Mouse (Mus musculus) kidney, postnatal 0 days (tissue): ENCODE results near the gene Gm28305. TPM values are rescaled to one million over a fixed set of nuclear protein-coding genes. Genes with fewer than 3 reads are reported as not detected.

Source experiments
- ATAC-seq: fragments of 200-750 bp; cut with Nextera tagmentation; replicated peaks from 2 replicates; pipeline ENCODE4 v1.8.0; 2017; ENCODE audit warnings: low read depth, moderate number of reproducible peaks, moderate TSS enrichment, moderate library complexity; ENCODE audit not compliant: low FRiP score
- DNase-seq: peaks from one replicate; pipeline ENCODE4 v3.0.0-alpha.2; 2016; ENCODE audit warnings: low spot score
- H3K27ac ChIP-seq: fragments of 300-500 bp; sonication (generic); 2 replicates; pipeline ENCODE4 v1.5.1; 2014; ENCODE audit warnings: mild to moderate bottlenecking
- H3K27me3 ChIP-seq: fragments of 300-500 bp; sonication (generic); 2 replicates; pipeline ENCODE4 v1.6.1; 2014; ENCODE audit warnings: low read length, mixed read lengths; ENCODE audit not compliant: insufficient read depth
- H3K36me3 ChIP-seq: fragments of 300-500 bp; sonication (generic); 2 replicates; pipeline ENCODE4 v1.6.1; 2014; ENCODE audit warnings: low read length, mixed read lengths; ENCODE audit not compliant: insufficient read depth
- H3K4me1 ChIP-seq: fragments of 300-500 bp; sonication (generic); replicated peaks from 2 replicates; pipeline ENCODE4 v1.6.1; 2014; ENCODE audit warnings: antibody characterized with exemption, low read length, mixed read lengths; ENCODE audit not compliant: insufficient read depth
- H3K4me2 ChIP-seq: fragments of 300-500 bp; sonication (generic); 2 replicates; pipeline ENCODE4 v1.6.1; 2014; ENCODE audit warnings: mild to moderate bottlenecking, low read length, moderate library complexity, mixed read lengths
- H3K4me3 ChIP-seq: fragments of 300-500 bp; sonication (generic); replicated peaks from 2 replicates; pipeline ENCODE4 v1.5.1; 2014; ENCODE audit warnings: low read depth, low read length
- H3K9ac ChIP-seq: fragments of 300-500 bp; sonication (generic); 2 replicates; pipeline ENCODE4 v1.6.1; 2014; ENCODE audit warnings: low read depth, low read length
- H3K9me3 ChIP-seq: fragments of 300-500 bp; sonication (generic); replicated peaks from 2 replicates; pipeline ENCODE4 v1.6.1; 2016; ENCODE audit warnings: low read length, inconsistent platforms, mixed read lengths
- CTCF ChIP-seq: IDR thresholded peaks from 2 replicates; pipeline ENCODE4 v1.5.1; 2016; ENCODE audit warnings: antibody characterized with exemption, low read depth, mild to moderate bottlenecking, moderate library complexity
- WGBS: fragments of 180-500 bp; shearing (Covaris S2); extraction: QIAGEN DNeasy Blood & Tissue Kit; methylation state at CpG from one replicate; pipeline ENCODE4 v1.1.7; 2014; 5-methylcytosine and 5-hydroxymethylcytosine counted together
- polyA plus RNA-seq: library from polyadenylated mRNA; unstranded; fragments of >200 nt; fragmentation: Nextera tagmentation; extraction: Ambion mirVana; gene quantifications from 2 replicates; pipeline ENCODE4 v1.2.1, GENCODE M21; 2015

Gm28305 gene
- polyA plus RNA-seq, 1 experiment from 2014 or later = not detected

GRCm38 (mm10) chr9:104021026-104021425, 19.4 kb upstream of the Gm28305 start:
- ATAC-seq (no peak), DNase-seq (no peak)
- Histone ChIP-seq H3K4me3 (no peak overlapping the region), H3K4me2 (no peak overlapping the region), H3K9me3 (no peaks in the 10 kb centered on the region), H3K4me1 (no peaks in the 10 kb centered on the region), H3K27me3 (no peaks in the 10 kb centered on the region), H3K27ac (no peak overlapping the region), H3K9ac (no peak overlapping the region), H3K36me3 (peaks cover 28% of the 10 kb centered on the region)
- no peak for TF ChIP-seq CTCF
- WGBS = 93% methylated on average over 10 of the region's 10 CpGs

DNA sequence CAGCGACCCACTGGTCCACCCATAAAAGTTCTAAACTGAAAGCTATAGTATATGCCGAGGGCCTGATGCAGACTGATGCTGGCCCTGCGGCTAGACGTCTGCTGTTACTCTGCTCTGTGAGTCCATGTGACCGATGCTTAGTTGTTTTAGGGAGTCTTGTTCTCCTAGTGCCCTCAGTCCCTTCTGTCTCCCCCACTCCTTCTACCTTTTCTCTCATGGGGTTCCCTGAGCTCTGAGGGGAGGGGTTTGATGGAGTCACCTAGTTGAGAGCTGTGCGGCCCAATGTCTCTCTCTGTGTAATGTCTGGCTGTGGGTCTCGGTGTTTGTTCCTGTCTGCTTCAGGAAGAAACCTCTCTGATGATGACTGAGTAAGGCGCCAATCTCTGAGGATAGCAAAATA, 13.3 kb upstream of the Gm28305 start:
- ATAC-seq = no peak
- Histone ChIP-seq H3K27me3 (no peaks in the 10 kb centered on the region), H3K9me3 (no peaks in the 10 kb centered on the region), H3K27ac (no peak overlapping the region), H3K4me2 (no peak overlapping the region), H3K36me3 (peaks cover 19% of the 10 kb centered on the region), H3K9ac (no peak overlapping the region), H3K4me1 (no peaks in the 10 kb centered on the region), H3K4me3 (no peak overlapping the region)
- no peak for TF ChIP-seq CTCF
- 98% methylated on average over 8 of the region's 8 CpGs for whole genome bisulfite sequencing
- no peak for DNase-seq

- Histone ChIP-seq H3K27ac (no peak overlapping the region), H3K9ac (no peak overlapping the region), H3K36me3 (peaks cover 17% of the 10 kb centered on the region), H3K27me3 (no peaks in the 10 kb centered on the region), H3K4me3 (no peak overlapping the region), H3K4me1 (no peaks in the 10 kb centered on the region), H3K4me2 (no peak overlapping the region), H3K9me3 (no peaks in the 10 kb centered on the region)
- no peak for TF ChIP-seq CTCF
- ATAC-seq = no peak
- no peak for DNase-seq
- WGBS = 85% methylated on average over 11 of the region's 11 CpGs
Measured at GRCm38 (mm10) chr9:104029861-104030260, 10.6 kb upstream of the Gm28305 start.

DNA sequence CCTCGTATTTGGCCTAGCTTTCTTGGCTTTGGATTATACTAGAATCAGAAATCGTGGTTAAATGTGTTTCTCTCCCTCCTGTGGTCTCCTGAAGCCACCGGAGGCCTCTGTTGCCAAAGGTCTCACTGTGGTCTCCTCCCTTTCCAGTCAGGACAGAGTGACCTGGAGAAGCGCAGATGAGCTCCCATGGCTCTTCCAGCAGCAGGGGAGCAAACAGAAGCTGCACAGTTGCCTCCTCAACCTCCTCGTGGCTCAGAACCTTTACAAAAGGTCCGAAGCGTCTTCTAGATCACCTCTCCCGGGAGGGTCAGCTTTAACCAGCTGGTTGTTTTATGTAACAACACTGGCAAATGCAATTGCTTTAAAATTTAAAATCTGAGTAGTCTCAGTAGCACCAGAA, 6.2 kb upstream of the Gm28305 start:
- TF ChIP-seq CTCF = no peak
- H3K9me3 ChIP-seq = no peaks in the 10 kb centered on the region
- no peaks in the 10 kb centered on the region for H3K4me1 ChIP-seq
- no peak overlapping the region for H3K4me3 ChIP-seq
- no peak overlapping the region for H3K4me2 ChIP-seq
- no peak overlapping the region for H3K27ac ChIP-seq
- 83% methylated on average over 8 of the region's 8 CpGs for WGBS
- H3K36me3 ChIP-seq = peaks cover 29% of the 10 kb centered on the region; the same call in 1 of the 2 replicates
- ATAC-seq (no peak), DNase-seq (no peak)
- no peak overlapping the region for H3K9ac ChIP-seq
- H3K27me3 ChIP-seq = no peaks in the 10 kb centered on the region

DNA sequence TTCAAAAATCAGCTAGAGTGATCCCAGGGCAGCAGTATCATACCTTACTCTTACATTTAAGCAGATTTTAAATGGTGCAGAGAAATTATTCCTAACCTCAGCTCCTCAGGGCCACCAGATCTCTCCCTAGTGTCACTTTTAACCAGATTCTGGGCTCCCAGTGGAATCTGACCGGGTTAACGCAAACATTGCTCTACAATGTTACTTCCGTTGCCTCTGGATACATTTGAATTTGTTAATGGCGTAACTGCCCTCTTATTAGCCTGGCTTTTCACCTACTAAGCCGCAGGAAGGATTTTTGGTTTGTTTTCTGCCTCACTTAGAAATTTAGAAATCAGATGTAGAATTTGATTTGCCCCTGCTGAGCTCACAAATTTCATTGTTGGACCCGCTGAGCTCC, 5.7 kb upstream of the Gm28305 start:
- Histone ChIP-seq H3K36me3 (peaks cover 28% of the 10 kb centered on the region; the same call in 1 of the 2 replicates), H3K4me2 (no peak overlapping the region), H3K27ac (no peak overlapping the region), H3K4me1 (no peaks in the 10 kb centered on the region), H3K9me3 (no peaks in the 10 kb centered on the region), H3K4me3 (no peak overlapping the region), H3K27me3 (no peaks in the 10 kb centered on the region), H3K9ac (no peak overlapping the region)
- ATAC-seq = no peak
- DNase-seq = no peak
- 80% methylated on average over 6 of the region's 6 CpGs for WGBS
- TF ChIP-seq CTCF = no peak

DNA sequence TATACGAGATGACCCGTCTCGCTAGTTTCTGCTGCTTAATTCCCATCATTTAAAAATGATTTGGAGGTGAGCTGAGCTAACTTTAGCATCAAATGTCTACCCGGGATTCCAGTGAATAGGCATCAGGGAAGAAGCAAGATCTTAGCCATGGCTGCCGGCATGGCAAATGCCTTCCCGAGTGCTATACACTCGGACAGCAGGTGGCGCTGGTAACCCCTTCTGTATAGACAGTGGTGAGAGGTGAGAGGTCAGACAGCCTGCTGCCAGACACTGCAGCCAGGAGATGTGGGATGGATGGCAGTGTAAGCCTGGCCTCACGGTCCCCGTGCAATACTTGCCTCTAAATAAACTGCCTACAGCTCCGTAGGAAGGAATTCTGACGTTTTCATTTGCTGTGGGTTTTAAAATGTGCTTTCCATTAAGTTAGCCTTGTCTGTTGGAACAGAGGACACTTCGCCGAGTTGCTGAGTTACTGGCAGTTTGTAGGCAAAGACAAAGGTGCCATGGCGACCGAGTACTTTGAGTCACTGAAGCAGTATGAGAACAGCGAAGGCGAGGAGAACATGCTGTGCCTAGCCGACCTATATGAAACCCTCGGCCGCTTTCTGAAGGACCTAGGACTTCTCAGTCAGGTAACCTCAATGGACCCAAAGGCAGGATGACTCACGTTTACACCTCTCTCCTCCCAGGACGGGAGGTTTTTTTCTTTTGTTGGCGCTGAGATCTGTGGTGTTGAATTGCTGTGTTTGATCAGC, 5.0 kb upstream of the Gm28305 start:
- DNase-seq (peak; percentile 83), ATAC-seq (no peak; the same call in 1 of the 2 replicates)
- H3K36me3 ChIP-seq = peaks cover 25% of the 10 kb centered on the region; the same call in 1 of the 2 replicates
- H3K9ac ChIP-seq = no peak overlapping the region
- no peaks in the 10 kb centered on the region for H3K9me3 ChIP-seq
- H3K4me2 ChIP-seq = no peak overlapping the region
- no peaks in the 10 kb centered on the region for H3K4me1 ChIP-seq
- no peak overlapping the region for H3K4me3 ChIP-seq
- WGBS = 53% methylated on average over 24 of the region's 24 CpGs
- TF ChIP-seq CTCF = peak; percentile 80
- no peak overlapping the region for H3K27ac ChIP-seq
- no peaks in the 10 kb centered on the region for H3K27me3 ChIP-seq
